Mouse (Mus musculus): ENCODE data around the gene Tbx20. TPM values are rescaled to one million over a fixed set of nuclear protein-coding genes. Genes with fewer than 3 reads are reported as not detected.

Gene Tbx20
- total RNA-seq, 4 experiments from 2014 or later: 23.8 to 41.6 (median 29.0) TPM

- DNase-seq: no peak
Measured at GRCm38 (mm10) chr9:24767056-24767455, 7.0 kb downstream of the Tbx20 start.

- DNase-seq: no peak
Measured at GRCm38 (mm10) chr9:24765572-24765971, 8.5 kb downstream of the Tbx20 start.

DNA sequence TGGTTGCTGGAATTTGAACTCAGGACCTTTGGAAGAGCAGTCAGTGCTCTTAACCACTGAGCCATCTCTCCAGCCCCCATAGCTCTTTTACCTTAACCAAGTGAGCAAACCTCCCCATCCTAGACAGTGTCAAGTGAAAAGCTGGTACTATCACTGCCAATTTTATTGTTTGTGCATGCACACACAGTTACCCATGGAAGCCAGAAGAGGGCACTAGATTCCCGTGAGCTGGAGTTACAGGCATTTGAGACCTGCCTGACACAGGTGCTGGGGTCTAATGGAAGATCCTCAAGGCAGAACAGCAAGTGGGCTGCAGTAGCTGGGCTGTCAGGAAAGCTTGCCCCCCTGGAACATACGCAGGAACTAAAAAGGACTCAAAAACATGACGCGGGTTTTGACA lies 13.6 kb downstream of the Tbx20 start:
- no peak for DNase-seq

DNA sequence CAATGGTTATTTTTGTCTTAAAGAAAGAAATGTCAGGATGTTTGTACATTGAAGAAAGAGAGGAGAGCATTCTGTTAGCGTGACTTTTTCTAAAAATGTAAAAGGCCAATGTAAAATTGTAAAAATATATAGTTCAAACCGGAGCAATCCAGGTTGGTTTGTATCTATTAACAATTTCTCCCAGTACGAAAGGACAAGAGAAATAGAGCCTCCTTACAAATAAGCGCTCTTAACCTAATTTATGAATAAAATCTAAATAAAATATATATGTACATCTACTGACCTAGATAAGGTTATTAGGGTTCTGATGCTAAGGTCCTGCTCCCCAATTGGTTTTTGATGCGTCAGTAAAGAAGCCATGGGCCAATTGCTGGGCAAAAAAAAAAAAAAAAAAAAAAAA lies 29.1 kb downstream of the Tbx20 start:
- DNase-seq: no peak

- no peak for DNase-seq
Measured at GRCm38 (mm10) chr9:24701246-24701645, 72.9 kb downstream of the Tbx20 start.

DNA sequence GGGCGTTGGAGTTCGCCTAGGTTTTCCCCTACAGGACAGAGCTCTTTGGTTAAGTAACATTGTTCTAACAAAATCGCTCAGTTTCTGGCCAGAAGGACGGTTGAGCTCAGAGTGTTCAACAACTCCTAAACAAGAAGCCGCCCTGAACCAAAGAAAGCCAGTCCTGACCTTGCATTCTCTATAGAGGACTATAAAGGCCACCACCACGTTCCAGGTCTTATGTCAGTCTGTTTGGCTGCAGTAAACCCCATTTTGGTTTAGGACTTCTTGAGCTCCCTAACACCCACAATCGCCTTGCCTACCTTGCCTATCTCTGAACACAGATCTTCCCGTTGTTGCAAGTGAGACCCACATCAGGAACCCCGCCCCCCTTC lies 77.7 kb downstream of the Tbx20 start:
- DNase-seq: no peak

DNA sequence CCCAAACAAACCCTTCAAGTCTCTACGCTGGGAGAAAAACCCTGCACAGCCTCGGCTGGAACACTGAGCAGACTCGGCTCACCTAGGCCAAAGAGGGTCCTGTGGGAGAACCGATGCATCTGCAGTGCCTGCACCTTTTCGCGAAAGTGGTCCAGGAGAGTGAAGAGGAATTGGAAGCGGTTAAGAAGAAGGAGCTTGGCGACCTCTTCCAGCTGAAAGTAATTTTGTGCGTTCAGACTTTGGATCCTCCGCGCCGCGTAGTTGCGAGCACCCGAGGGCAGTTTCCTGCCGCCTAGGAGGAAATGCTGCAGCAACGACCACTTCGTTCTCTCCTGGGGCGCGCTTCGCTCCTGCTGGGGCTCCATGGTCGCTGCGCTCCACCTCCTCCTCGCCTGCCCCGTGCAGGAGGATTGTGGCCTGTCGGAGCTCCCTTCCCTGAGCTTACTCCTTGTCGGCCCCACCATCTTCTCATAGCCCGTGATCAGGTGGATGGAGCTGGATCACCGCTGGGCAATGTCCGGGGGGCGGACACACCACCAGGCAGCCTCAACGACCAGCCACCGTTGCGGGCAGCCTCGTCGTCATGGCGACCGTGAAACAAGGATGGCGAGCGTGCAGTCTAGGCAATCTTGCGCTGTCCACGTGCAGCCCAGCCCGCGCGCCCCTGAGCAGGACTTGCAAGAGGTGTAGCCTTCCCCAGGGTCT lies 78.3 kb downstream of the Tbx20 start, which contains the start of gene Dpy19l2:
TSS of gene Dpy19l2 (minus strand) at position 594 of the 705 bp plus-strand sequence.
- DNase-seq: no peak

Other genes with a start within 250 kb of the Tbx20 start
- gene Cypt4, start 149.1 kb downstream of the Tbx20 start, total RNA-seq (2022): not detected
- under 1 TPM in 1 of 4 experiments, not detected in 3; 0.11 TPM for gene Dpy19l2, start 78.0 kb downstream of the Tbx20 start, total RNA-seq (2022)